Comparison of ENCODE assay signal across 18 mouse cellular contexts in the genomic region with DNA sequence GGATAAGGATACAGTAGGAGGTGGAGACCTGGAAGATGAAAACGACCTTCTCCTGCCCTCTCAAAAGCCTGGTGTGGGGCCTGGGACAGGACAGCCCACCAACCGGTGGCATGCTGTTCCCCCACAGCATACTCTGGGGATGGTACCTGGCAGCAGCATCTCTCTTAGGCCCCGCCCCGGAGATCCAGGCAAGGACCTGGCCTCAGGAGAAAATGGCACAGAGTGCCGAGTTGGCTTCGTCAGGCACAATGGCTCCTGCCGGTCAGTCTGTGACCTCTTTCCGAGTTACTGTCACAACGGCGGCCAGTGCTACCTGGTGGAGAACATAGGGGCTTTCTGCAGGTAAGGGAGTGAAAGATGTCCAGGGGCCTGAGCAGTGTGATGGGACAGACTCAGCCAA. TPM values are rescaled to one million over a fixed set of nuclear protein-coding genes. Genes with fewer than 3 reads are reported as not detected.
DNase-seq lines count a peak whose midpoint lies in the region; ATAC-seq and TF ChIP-seq lines count a peak whose summit lies in the region.
"Had no signal": no experiment of that assay in that cellular context is flagged by ENCODE, and none has a peak within 500 bp of the region (broad histone marks: within the 10 kb centered on the region; RNA-seq: fewer than 3 reads in every experiment).

No protein-coding gene starts in this region.

- H3K27ac ChIP-seq in forebrain, embryonic 16.5 days (ENCODE audit: low read length): no peak overlapping the region
- H3K27ac ChIP-seq in forebrain, embryonic 13.5 days: no peak overlapping the region
- H3K27ac ChIP-seq in midbrain, embryonic 10.5 days (replicated peaks): peak overlapping the region; percentile 89; the same call in 1 of the 2 replicates
- H3K27ac ChIP-seq in midbrain, embryonic 11.5 days (ENCODE audit: low read depth, low read length): no peak overlapping the region
- peak overlapping the region; percentile 92; the same call in 1 of the 2 replicates for H3K27ac ChIP-seq in midbrain, embryonic 13.5 days
- H3K27ac ChIP-seq in olfactory bulb, adult 2 months (ENCODE audit: insufficient read depth, low read depth, low read length): peak overlapping the region; percentile 63
- H3K27ac ChIP-seq: embryonic facial prominence, embryonic 15.5 days; heart, embryonic 15.5 days had no signal

- H3K4me3 ChIP-seq in forebrain, embryonic 16.5 days (replicated peaks; ENCODE audit: low read length): no peak overlapping the region
- H3K4me3 ChIP-seq in forebrain, embryonic 13.5 days: no peak overlapping the region
- H3K4me3 ChIP-seq in midbrain, embryonic 10.5 days: no peak overlapping the region
- no peak overlapping the region for H3K4me3 ChIP-seq in midbrain, embryonic 11.5 days (ENCODE audit: low read depth, low read length)
- H3K4me3 ChIP-seq in midbrain, embryonic 13.5 days (replicated peaks): no peak overlapping the region
- peak overlapping the region; percentile 24; the same call in 1 of the 2 replicates for H3K4me3 ChIP-seq in olfactory bulb, adult 2 months (ENCODE audit: insufficient read depth, low read depth, low read length)
- H3K4me3 ChIP-seq: myocyte had no signal

- no peak for TF ChIP-seq POLR2A in olfactory bulb, adult 2 months (IDR thresholded peaks at IDR 0.05; ENCODE audit: insufficient read depth, low read depth, low read length)

- no peak for TF ChIP-seq CTCF in olfactory bulb, adult 2 months (IDR thresholded peaks at IDR 0.05; ENCODE audit: insufficient read depth, low read depth, low read length)

- no peaks in the 10 kb centered on the region for H3K36me3 ChIP-seq in forebrain, embryonic 16.5 days (ENCODE audit: control insufficient read depth, insufficient read depth)
- peaks cover 9% of the 10 kb centered on the region; the same call in 1 of the 2 replicates for H3K36me3 ChIP-seq in forebrain, embryonic 13.5 days (ENCODE audit: poor library complexity, severe bottlenecking)
- H3K36me3 ChIP-seq in midbrain, embryonic 10.5 days: peaks cover 18% of the 10 kb centered on the region
- no peaks in the 10 kb centered on the region for H3K36me3 ChIP-seq in midbrain, embryonic 11.5 days (ENCODE audit: control insufficient read depth, insufficient read depth, low read length)
- H3K36me3 ChIP-seq in midbrain, embryonic 13.5 days: peaks cover 7% of the 10 kb centered on the region
- H3K36me3 ChIP-seq: heart, embryonic 15.5 days had no signal

- H3K9ac ChIP-seq in forebrain, embryonic 16.5 days (replicated peaks; ENCODE audit: low read depth, low read length): no peak overlapping the region
- H3K9ac ChIP-seq in forebrain, embryonic 13.5 days: no peak overlapping the region
- no peak overlapping the region for H3K9ac ChIP-seq in midbrain, embryonic 11.5 days (ENCODE audit: low read length)
- H3K9ac ChIP-seq in midbrain, embryonic 13.5 days (replicated peaks): no peak overlapping the region
- H3K9ac ChIP-seq: embryonic facial prominence, embryonic 15.5 days; heart, embryonic 15.5 days had no signal

- no peaks in the 10 kb centered on the region for H3K9me3 ChIP-seq in forebrain, embryonic 16.5 days (ENCODE audit: control insufficient read depth, low read length)
- no peaks in the 10 kb centered on the region for H3K9me3 ChIP-seq in forebrain, embryonic 13.5 days (replicated peaks)
- no peaks in the 10 kb centered on the region for H3K9me3 ChIP-seq in midbrain, embryonic 10.5 days (replicated peaks)
- no peaks in the 10 kb centered on the region for H3K9me3 ChIP-seq in midbrain, embryonic 11.5 days (ENCODE audit: control insufficient read depth, low read length)
- no peaks in the 10 kb centered on the region for H3K9me3 ChIP-seq in midbrain, embryonic 13.5 days
- H3K9me3 ChIP-seq: embryonic facial prominence, embryonic 15.5 days; heart, embryonic 15.5 days had no signal

- peak overlapping the region; percentile 95 for H3K4me2 ChIP-seq in forebrain, embryonic 16.5 days (ENCODE audit: low read length)
- H3K4me2 ChIP-seq in forebrain, embryonic 13.5 days: no peak overlapping the region
- H3K4me2 ChIP-seq in midbrain, embryonic 11.5 days: no peak overlapping the region
- H3K4me2 ChIP-seq in midbrain, embryonic 13.5 days (replicated peaks): peak overlapping the region; percentile 99

- no peaks in the 10 kb centered on the region for H3K27me3 ChIP-seq in forebrain, embryonic 16.5 days (replicated peaks; ENCODE audit: control insufficient read depth, insufficient read depth, low read length)
- no peaks in the 10 kb centered on the region; the same call in 1 of the 2 replicates for H3K27me3 ChIP-seq in forebrain, embryonic 13.5 days
- peaks cover 47% of the 10 kb centered on the region for H3K27me3 ChIP-seq in midbrain, embryonic 10.5 days (ENCODE audit: low read depth, poor library complexity, severe bottlenecking)
- peaks cover 3% of the 10 kb centered on the region; the same call in 1 of the 2 replicates for H3K27me3 ChIP-seq in midbrain, embryonic 11.5 days (ENCODE audit: control insufficient read depth, insufficient read depth, low read length)
- H3K27me3 ChIP-seq in midbrain, embryonic 13.5 days: 0 out of 2 replicates have a peak, but pooled peaks cover 4% of the 10 kb centered on the region

- intact Hi-C loops in heart, postnatal 14 days (cut with DNase I): no loop called here

- ATAC-seq in forebrain, embryonic 16.5 days: no peak
- ATAC-seq in forebrain, embryonic 13.5 days: no peak
- no peak for ATAC-seq in midbrain, embryonic 11.5 days (ENCODE audit: low FRiP score)
- no peak for ATAC-seq in midbrain, embryonic 13.5 days

- no peak for DNase-seq in midbrain, embryonic 10.5 days (ENCODE audit: low spot score)
- no peak for DNase-seq in midbrain, embryonic 11.5 days (ENCODE audit: low spot score, missing footprints)
- no peak for DNase-seq in heart, postnatal 14 days
- no peak for DNase-seq in adrenal gland, postnatal 14 days
- DNase-seq: gastrocnemius, postnatal 14 days; kidney, adult 11 months; kidney, postnatal 25 days; layer of hippocampus, adult 9-11 months; lung, adult 18-20 months; spleen, adult 18-20 months; thymus, postnatal 25 days had no signal

- H3K4me1 ChIP-seq in forebrain, embryonic 16.5 days (replicated peaks; ENCODE audit: control insufficient read depth, insufficient read depth, low read length): peaks cover 49% of the 10 kb centered on the region
- peaks cover 52% of the 10 kb centered on the region for H3K4me1 ChIP-seq in forebrain, embryonic 13.5 days
- peaks cover 66% of the 10 kb centered on the region for H3K4me1 ChIP-seq in midbrain, embryonic 10.5 days
- H3K4me1 ChIP-seq in midbrain, embryonic 11.5 days (ENCODE audit: control insufficient read depth, insufficient read depth, low read length): peaks cover 43% of the 10 kb centered on the region
- H3K4me1 ChIP-seq in midbrain, embryonic 13.5 days (replicated peaks): peaks cover 69% of the 10 kb centered on the region
- peaks cover 36% of the 10 kb centered on the region for H3K4me1 ChIP-seq in olfactory bulb, adult 2 months (ENCODE audit: control insufficient read depth, insufficient read depth, low read length)

- 87% methylated on average over 10 of the region's 10 CpGs for WGBS in forebrain, embryonic 16.5 days
- 88% methylated on average over 10 of the region's 10 CpGs for WGBS in forebrain, embryonic 13.5 days
- 89% methylated on average over 10 of the region's 10 CpGs for WGBS in midbrain, embryonic 10.5 days
- WGBS in midbrain, embryonic 11.5 days: 85% methylated on average over 10 of the region's 10 CpGs
- 88% methylated on average over 10 of the region's 10 CpGs for WGBS in midbrain, embryonic 13.5 days
- 65% methylated on average over 10 of the region's 10 CpGs for WGBS in olfactory bulb, adult 2 months

RNA-seq across cellular contexts. Expression of a gene that starts 3.5 kb away (rescaled TPM):
- 98.9 and 115 TPM in 2 replicates for polyA plus RNA-seq in forebrain, embryonic 16.5 days (2015; fragmentation: Nextera tagmentation; extraction: Ambion mirVana)
- polyA plus RNA-seq in forebrain, embryonic 13.5 days (2015; fragmentation: Nextera tagmentation; extraction: Ambion mirVana): 29.4 and 35.0 TPM in 2 replicates
- polyA plus RNA-seq in midbrain, embryonic 10.5 days (2016; fragmentation: Nextera tagmentation; extraction: Ambion mirVana): 8.4 and 13.5 TPM in 2 replicates
- 12.9 and 14.2 TPM in 2 replicates for polyA plus RNA-seq in midbrain, embryonic 11.5 days (2014; fragmentation: Nextera tagmentation; extraction: Ambion mirVana)
- polyA plus RNA-seq in midbrain, embryonic 13.5 days (2015; fragmentation: Nextera tagmentation; extraction: Ambion mirVana): 58.9 and 70.2 TPM in 2 replicates
- polyA plus RNA-seq in olfactory bulb, adult 2 months (2012; ENCODE audit: insufficient read depth, insufficient read length, low replicate concordance, missing spikeins): 129 TPM in 1 of 2 replicates, not detected in the other
- under 1 TPM; 0.32 to 0.41 TPM for total RNA-seq in heart, postnatal 14 days (2021)
- 14.2 and 17.2 TPM in 2 replicates for total RNA-seq in adrenal gland, postnatal 14 days (2021)

RNA-seq across cellular contexts. Expression of a gene that starts 57.9 kb away (rescaled TPM):
- polyA plus RNA-seq in forebrain, embryonic 16.5 days (2015; fragmentation: Nextera tagmentation; extraction: Ambion mirVana): 34.3 and 36.8 TPM in 2 replicates
- 35.5 and 40.7 TPM in 2 replicates for polyA plus RNA-seq in forebrain, embryonic 13.5 days (2015; fragmentation: Nextera tagmentation; extraction: Ambion mirVana)
- 45.1 and 45.6 TPM in 2 replicates for polyA plus RNA-seq in midbrain, embryonic 10.5 days (2016; fragmentation: Nextera tagmentation; extraction: Ambion mirVana)
- polyA plus RNA-seq in midbrain, embryonic 11.5 days (2014; fragmentation: Nextera tagmentation; extraction: Ambion mirVana): 32.8 and 40.2 TPM in 2 replicates
- 46.1 and 46.2 TPM in 2 replicates for polyA plus RNA-seq in midbrain, embryonic 13.5 days (2015; fragmentation: Nextera tagmentation; extraction: Ambion mirVana)
- polyA plus RNA-seq in olfactory bulb, adult 2 months (2012; ENCODE audit: insufficient read depth, insufficient read length, low replicate concordance, missing spikeins): not detected in 2 replicates
- 1 to 10 TPM; 2.4 to 3.8 TPM for total RNA-seq in heart, postnatal 14 days (2021)
- 6.5 and 9.4 TPM in 2 replicates for total RNA-seq in adrenal gland, postnatal 14 days (2021)

Comparison
In these comparisons a context has a peak if more than half of its experiments do, and no peak if none do; other contexts are left out.
1. H3K27ac ChIP-seq: peak in midbrain, embryonic 10.5 days (single experiment), midbrain, embryonic 13.5 days (single experiment) and olfactory bulb, adult 2 months (single experiment); none in forebrain, embryonic 16.5 days (single experiment), forebrain, embryonic 13.5 days (single experiment) and midbrain, embryonic 11.5 days (single experiment).
2. H3K4me2 ChIP-seq: peak in forebrain, embryonic 16.5 days (single experiment) and midbrain, embryonic 13.5 days (single experiment); none in forebrain, embryonic 13.5 days (single experiment) and midbrain, embryonic 11.5 days (single experiment).
3. RNA of a gene that starts 57.9 kb away (polyA plus RNA-seq): 46.1 to 46.2 TPM in midbrain, embryonic 13.5 days, 45.1 to 45.6 TPM in midbrain, embryonic 10.5 days, 32.8 to 40.2 TPM in midbrain, embryonic 11.5 days, 34.3 to 36.8 TPM in forebrain, embryonic 16.5 days and 35.5 to 40.7 TPM in forebrain, embryonic 13.5 days; not detected in olfactory bulb, adult 2 months; every median in the first group is over 10 times any median in the second.